Mouse (Mus musculus) forebrain, embryonic 14.5 days (tissue): ENCODE data around the gene Ldha. TPM values are rescaled to one million over a fixed set of nuclear protein-coding genes. Genes with fewer than 3 reads are reported as not detected.

Experiments used
- ATAC-seq: fragments of 200-750 bp; cut with Nextera tagmentation; 2 replicates; pipeline ENCODE4 v1.8.0; 2017; ENCODE audit warnings: mild to moderate bottlenecking, moderate library complexity
- DNase-seq: peaks from one replicate; pipeline ENCODE4 v3.0.0-alpha.2; 2015; ENCODE audit warnings: low spot score
- H3K27ac ChIP-seq: fragments of 300-500 bp; sonication (generic); 2 replicates; pipeline ENCODE4 v1.5.1; 2014; ENCODE audit warnings: low read depth, mild to moderate bottlenecking, control low read depth, low read length, moderate library complexity
- H3K27me3 ChIP-seq: fragments of 300-500 bp; sonication (generic); replicated peaks from 2 replicates; pipeline ENCODE4 v1.6.1; 2014; ENCODE audit warnings: low read length, control low read depth, mixed read lengths; ENCODE audit not compliant: control insufficient read depth, insufficient read depth
- H3K36me3 ChIP-seq: fragments of 300-500 bp; sonication (generic); 2 replicates; pipeline ENCODE4 v1.6.1; 2014; ENCODE audit warnings: low read length, control low read depth; ENCODE audit not compliant: control insufficient read depth, insufficient read depth
- H3K4me1 ChIP-seq: fragments of 300-500 bp; sonication (generic); 2 replicates; pipeline ENCODE4 v1.6.1; 2014; ENCODE audit warnings: antibody characterized with exemption, low read length, control low read depth; ENCODE audit not compliant: control insufficient read depth, insufficient read depth
- H3K4me2 ChIP-seq: fragments of 300-500 bp; sonication (generic); 2 replicates; pipeline ENCODE4 v1.6.1; 2014; ENCODE audit warnings: mild to moderate bottlenecking, control low read depth, low read length
- H3K4me3 ChIP-seq: fragments of 300-500 bp; sonication (generic); 2 replicates; pipeline ENCODE4 v1.5.1; 2014; ENCODE audit warnings: low read depth, low read length, control low read depth
- H3K9ac ChIP-seq: fragments of 300-500 bp; sonication (generic); 2 replicates; pipeline ENCODE4 v1.6.1; 2014; ENCODE audit warnings: mild to moderate bottlenecking, low read length, control low read depth, moderate library complexity
- H3K9me3 ChIP-seq: fragments of 300-500 bp; sonication (generic); replicated peaks from 2 replicates; pipeline ENCODE4 v1.6.1; 2016; ENCODE audit warnings: low read length, control low read depth, mixed read lengths; ENCODE audit not compliant: control insufficient read depth
- WGBS: fragments of 180-500 bp; shearing (Covaris S2); extraction: QIAGEN DNeasy Blood & Tissue Kit; methylation state at CpG from one replicate; pipeline ENCODE4 v1.1.7; 2014; 5-methylcytosine and 5-hydroxymethylcytosine counted together
- polyA plus RNA-seq: library from polyadenylated mRNA; unstranded; fragments of >200 nt; fragmentation: Nextera tagmentation; extraction: Ambion mirVana; gene quantifications from 2 replicates; pipeline ENCODE4 v1.2.1, GENCODE M21; 2014

Ldha gene
- polyA plus RNA-seq, 1 experiment from 2014 or later: 871 TPM

- no peaks in the 10 kb centered on the region for H3K36me3 ChIP-seq
- no peak for ATAC-seq
- H3K9ac ChIP-seq: no peak overlapping the region
- peaks cover 10% of the 10 kb centered on the region for H3K4me1 ChIP-seq
- H3K4me3 ChIP-seq: no peak overlapping the region
- no peaks in the 10 kb centered on the region for H3K27me3 ChIP-seq
- no peaks in the 10 kb centered on the region for H3K9me3 ChIP-seq
- no peak overlapping the region for H3K4me2 ChIP-seq
- H3K27ac ChIP-seq: no peak overlapping the region
- DNase-seq: peak; percentile 11
- WGBS: 24% methylated on average over 13 of the region's 14 CpGs
Observed at GRCm38 (mm10) chr7:46834994-46835610, 6.2 kb upstream of the Ldha start.

GRCm38 (mm10) chr7:46836357-46836756 lies 4.9 kb upstream of the Ldha start:
- no peaks in the 10 kb centered on the region for H3K36me3 ChIP-seq
- H3K4me3 ChIP-seq: no peak overlapping the region
- H3K9me3 ChIP-seq: no peaks in the 10 kb centered on the region
- ATAC-seq (no peak), DNase-seq (no peak)
- H3K4me2 ChIP-seq: no peak overlapping the region
- no peaks in the 10 kb centered on the region for H3K27me3 ChIP-seq
- 87% methylated on average over 5 of the region's 5 CpGs for WGBS
- H3K9ac ChIP-seq: no peak overlapping the region
- H3K4me1 ChIP-seq: peaks cover 10% of the 10 kb centered on the region
- no peak overlapping the region for H3K27ac ChIP-seq

- Histone ChIP-seq H3K4me3 (no peak overlapping the region), H3K36me3 (no peaks in the 10 kb centered on the region), H3K27ac (no peak overlapping the region), H3K9ac (no peak overlapping the region), H3K27me3 (no peaks in the 10 kb centered on the region), H3K9me3 (no peaks in the 10 kb centered on the region), H3K4me1 (peaks cover 10% of the 10 kb centered on the region), H3K4me2 (no peak overlapping the region)
- DNase-seq (no peak), ATAC-seq (no peak)
- 51% methylated on average over 5 of the region's 5 CpGs for WGBS
Observed at GRCm38 (mm10) chr7:46837073-46837472, 4.2 kb upstream of the Ldha start.

- Histone ChIP-seq H3K9ac (no peak overlapping the region), H3K4me2 (no peak overlapping the region), H3K4me1 (peaks cover 10% of the 10 kb centered on the region), H3K4me3 (no peak overlapping the region), H3K36me3 (no peaks in the 10 kb centered on the region), H3K27ac (peak overlapping the region; percentile 68; the same call in 1 of the 2 replicates), H3K27me3 (no peaks in the 10 kb centered on the region), H3K9me3 (no peaks in the 10 kb centered on the region)
- DNase-seq (peak; percentile 74), ATAC-seq (peak; percentile 60; the same call in 1 of the 2 replicates)
- WGBS: 1% methylated on average over 9 of the region's 9 CpGs
Observed at GRCm38 (mm10) chr7:46838104-46838671, 3.1 kb upstream of the Ldha start.

- 11% methylated on average over 8 of the region's 8 CpGs for WGBS
- Histone ChIP-seq H3K9me3 (no peaks in the 10 kb centered on the region), H3K9ac (no peak overlapping the region), H3K27me3 (no peaks in the 10 kb centered on the region), H3K36me3 (no peaks in the 10 kb centered on the region), H3K4me1 (peaks cover 10% of the 10 kb centered on the region), H3K27ac (peak overlapping the region; percentile 34; the same call in 1 of the 2 replicates), H3K4me2 (peak overlapping the region; percentile 14; the same call in 1 of the 2 replicates), H3K4me3 (no peak overlapping the region)
- DNase-seq (peak; percentile 92), ATAC-seq (peak; percentile 92)
Observed at GRCm38 (mm10) chr7:46838891-46839302, 2.4 kb upstream of the Ldha start.

- no peak overlapping the region for H3K4me3 ChIP-seq
- no peak overlapping the region for H3K9ac ChIP-seq
- peaks cover 10% of the 10 kb centered on the region for H3K4me1 ChIP-seq
- no peak for DNase-seq
- 36% methylated on average over 7 of the region's 7 CpGs for WGBS
- H3K27me3 ChIP-seq: no peaks in the 10 kb centered on the region
- H3K9me3 ChIP-seq: no peaks in the 10 kb centered on the region
- H3K27ac ChIP-seq: no peak overlapping the region
- H3K36me3 ChIP-seq: no peaks in the 10 kb centered on the region
- no peak overlapping the region for H3K4me2 ChIP-seq
- peak; percentile 18 for ATAC-seq
Observed at GRCm38 (mm10) chr7:46839446-46839845, 1.8 kb upstream of the Ldha start.

GRCm38 (mm10) chr7:46839861-46840260 lies 1.4 kb upstream of the Ldha start:
- no peaks in the 10 kb centered on the region for H3K27me3 ChIP-seq
- WGBS: 75% methylated on average over 5 of the region's 5 CpGs
- DNase-seq: no peak

GRCm38 (mm10) chr7:46840326-46840725 lies 949 bp upstream of the Ldha start:
- Histone ChIP-seq H3K9ac (no peak overlapping the region), H3K4me3 (no peak overlapping the region), H3K9me3 (no peaks in the 10 kb centered on the region), H3K4me2 (no peak overlapping the region), H3K27ac (no peak overlapping the region), H3K36me3 (no peaks in the 10 kb centered on the region), H3K27me3 (no peaks in the 10 kb centered on the region), H3K4me1 (peaks cover 10% of the 10 kb centered on the region)
- DNase-seq (no peak), ATAC-seq (no peak)
- WGBS: 65% methylated on average over 4 of the region's 4 CpGs

More at GRCm38 (mm10) chr7:46839861-46840260, 1.4 kb upstream of the Ldha start:
- Histone ChIP-seq H3K9ac (no peak overlapping the region), H3K9me3 (no peaks in the 10 kb centered on the region), H3K36me3 (no peaks in the 10 kb centered on the region), H3K4me3 (no peak overlapping the region), H3K4me2 (no peak overlapping the region), H3K4me1 (peaks cover 10% of the 10 kb centered on the region), H3K27ac (no peak overlapping the region)
- no peak for ATAC-seq

- ATAC-seq (no peak), DNase-seq (no peak)
- H3K4me3 ChIP-seq: no peak overlapping the region
- no peak overlapping the region for H3K9ac ChIP-seq
- H3K27me3 ChIP-seq: no peaks in the 10 kb centered on the region
- no peak overlapping the region for H3K27ac ChIP-seq
- no peaks in the 10 kb centered on the region for H3K36me3 ChIP-seq
- peaks cover 10% of the 10 kb centered on the region for H3K4me1 ChIP-seq
- H3K9me3 ChIP-seq: no peaks in the 10 kb centered on the region
- H3K4me2 ChIP-seq: no peak overlapping the region
- 33% methylated on average over 5 of the region's 5 CpGs for WGBS
Observed at GRCm38 (mm10) chr7:46842278-46842677, 1.0 kb downstream of the Ldha start.
